Mouse (Mus musculus) lung, postnatal 0 days (tissue): ENCODE results near the gene Gpatch11. TPM values are rescaled to one million over a fixed set of nuclear protein-coding genes. Genes with fewer than 3 reads are reported as not detected.

Experiments used
- ATAC-seq: fragments of 200-750 bp; cut with Nextera tagmentation; 2 replicates; pipeline ENCODE4 v1.8.0; 2017; ENCODE audit warnings: moderate library complexity
- DNase-seq: peaks from one replicate; pipeline ENCODE4 v3.0.0-alpha.2; 2016; ENCODE audit warnings: low spot score
- H3K27ac ChIP-seq: fragments of 300-500 bp; sonication (generic); 2 replicates; pipeline ENCODE4 v1.5.1; 2014; ENCODE audit warnings: antibody characterized with exemption, mild to moderate bottlenecking, low read length, mixed read lengths
- H3K27me3 ChIP-seq: fragments of 300-500 bp; sonication (generic); replicated peaks from 2 replicates; pipeline ENCODE4 v1.6.1; 2014; ENCODE audit warnings: low read length, mixed read lengths; ENCODE audit not compliant: insufficient read depth
- H3K36me3 ChIP-seq: fragments of 300-500 bp; sonication (generic); 2 replicates; pipeline ENCODE4 v1.6.1; 2014; ENCODE audit warnings: low read length, mixed read lengths; ENCODE audit not compliant: insufficient read depth
- H3K4me1 ChIP-seq: fragments of 300-500 bp; sonication (generic); 2 replicates; pipeline ENCODE4 v1.6.1; 2014; ENCODE audit warnings: antibody characterized with exemption, low read depth, low read length, mixed read lengths; ENCODE audit not compliant: insufficient read depth
- H3K4me2 ChIP-seq: fragments of 300-500 bp; sonication (generic); replicated peaks from 2 replicates; pipeline ENCODE4 v1.6.1; 2014; ENCODE audit warnings: low read depth, mild to moderate bottlenecking, low read length, moderate library complexity, mixed read lengths
- H3K4me3 ChIP-seq: fragments of 300-500 bp; sonication (generic); 2 replicates; pipeline ENCODE4 v1.5.1; 2014; ENCODE audit warnings: low read depth, low read length
- H3K9ac ChIP-seq: fragments of 300-500 bp; sonication (generic); replicated peaks from 2 replicates; pipeline ENCODE4 v1.6.1; 2014; ENCODE audit warnings: low read depth, mild to moderate bottlenecking
- H3K9me3 ChIP-seq: fragments of 300-500 bp; sonication (generic); 2 replicates; pipeline ENCODE4 v1.6.1; 2016; ENCODE audit warnings: low read length, mixed read lengths
- CTCF ChIP-seq: IDR thresholded peaks from 2 replicates; pipeline ENCODE4 v1.5.1; 2016; ENCODE audit warnings: antibody characterized with exemption, mild to moderate bottlenecking
- EP300 ChIP-seq: IDR thresholded peaks from 2 replicates; pipeline ENCODE4 v1.6.1; 2016; ENCODE audit warnings: antibody characterized with exemption, mild to moderate bottlenecking, control low read depth
- WGBS: fragments of 180-500 bp; shearing (Covaris S2); extraction: QIAGEN DNeasy Blood & Tissue Kit; methylation state at CpG from one replicate; pipeline ENCODE4 v1.1.7; 2014; 5-methylcytosine and 5-hydroxymethylcytosine counted together
- polyA plus RNA-seq: library from polyadenylated mRNA; unstranded; fragments of >200 nt; fragmentation: Nextera tagmentation; extraction: Ambion mirVana; gene quantifications from 2 replicates; pipeline ENCODE4 v1.2.1, GENCODE M21; 2015

Gpatch11 gene
- polyA plus RNA-seq, 1 experiment from 2014 or later, result 35.7 TPM

DNA sequence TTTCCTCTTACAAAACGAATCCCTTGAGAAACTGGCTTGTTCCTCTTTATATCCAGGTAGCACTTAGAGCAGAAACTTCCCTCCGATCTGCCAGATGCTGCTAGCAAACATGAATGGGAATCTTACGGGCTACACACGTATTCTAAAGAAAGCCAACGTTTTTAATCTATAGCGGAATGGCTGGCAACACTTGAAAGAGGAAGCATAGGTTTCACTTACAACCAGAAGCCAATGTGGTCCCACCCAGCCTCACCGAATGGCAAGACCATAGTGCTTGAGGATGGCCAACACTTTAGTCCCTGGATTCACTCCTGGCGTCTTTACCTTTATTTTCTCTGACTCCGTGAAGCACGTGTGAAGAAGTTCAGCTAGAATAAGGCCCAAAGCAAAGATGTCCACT, 20.9 kb downstream of the Gpatch11 start:
- DNase-seq (no peak), ATAC-seq (no peak)
- no peak overlapping the region for H3K27ac ChIP-seq
- H3K9ac ChIP-seq, result no peak overlapping the region
- TF ChIP-seq EP300 (no peak), CTCF (no peak)
- no peaks in the 10 kb centered on the region for H3K4me1 ChIP-seq
- WGBS, result 86% methylated on average over 10 of the region's 10 CpGs
- H3K9me3 ChIP-seq, result no peaks in the 10 kb centered on the region
- H3K27me3 ChIP-seq, result no peaks in the 10 kb centered on the region
- peaks cover 8% of the 10 kb centered on the region; the same call in 1 of the 2 replicates for H3K36me3 ChIP-seq
- no peak overlapping the region for H3K4me3 ChIP-seq
- no peak overlapping the region for H3K4me2 ChIP-seq

GRCm38 (mm10) chr17:78873886-78874285, 38.5 kb downstream of the Gpatch11 start:
- H3K4me2 ChIP-seq, result no peak overlapping the region
- no peak for TF ChIP-seq CTCF
- no peak for TF ChIP-seq EP300
- H3K36me3 ChIP-seq, result peaks cover 12% of the 10 kb centered on the region; the same call in 1 of the 2 replicates
- no peak overlapping the region for H3K9ac ChIP-seq
- WGBS, result 90% methylated on average over 6 of the region's 6 CpGs
- H3K27me3 ChIP-seq, result no peaks in the 10 kb centered on the region
- DNase-seq (no peak), ATAC-seq (no peak)
- H3K4me3 ChIP-seq, result no peak overlapping the region
- H3K9me3 ChIP-seq, result no peaks in the 10 kb centered on the region
- no peaks in the 10 kb centered on the region for H3K4me1 ChIP-seq
- no peak overlapping the region for H3K27ac ChIP-seq

- Histone ChIP-seq H3K27me3 (no peaks in the 10 kb centered on the region), H3K36me3 (no peaks in the 10 kb centered on the region; the same call in 1 of the 2 replicates), H3K4me1 (peaks cover 8% of the 10 kb centered on the region; the same call in 1 of the 2 replicates), H3K27ac (peak overlapping the region; percentile 79), H3K4me2 (peak overlapping the region; percentile 65), H3K4me3 (peak overlapping the region; percentile 63), H3K9ac (peak overlapping the region; percentile 49), H3K9me3 (no peaks in the 10 kb centered on the region)
- TF ChIP-seq EP300 (no peak), CTCF (no peak)
- WGBS, result 9% methylated on average over 5 of the region's 7 CpGs
- DNase-seq, result peak; percentile 63
- ATAC-seq, result peak; percentile 47
These were observed 46.5 kb downstream of the Gpatch11 start for GRCm38 (mm10) chr17:78881878-78882304.

DNA sequence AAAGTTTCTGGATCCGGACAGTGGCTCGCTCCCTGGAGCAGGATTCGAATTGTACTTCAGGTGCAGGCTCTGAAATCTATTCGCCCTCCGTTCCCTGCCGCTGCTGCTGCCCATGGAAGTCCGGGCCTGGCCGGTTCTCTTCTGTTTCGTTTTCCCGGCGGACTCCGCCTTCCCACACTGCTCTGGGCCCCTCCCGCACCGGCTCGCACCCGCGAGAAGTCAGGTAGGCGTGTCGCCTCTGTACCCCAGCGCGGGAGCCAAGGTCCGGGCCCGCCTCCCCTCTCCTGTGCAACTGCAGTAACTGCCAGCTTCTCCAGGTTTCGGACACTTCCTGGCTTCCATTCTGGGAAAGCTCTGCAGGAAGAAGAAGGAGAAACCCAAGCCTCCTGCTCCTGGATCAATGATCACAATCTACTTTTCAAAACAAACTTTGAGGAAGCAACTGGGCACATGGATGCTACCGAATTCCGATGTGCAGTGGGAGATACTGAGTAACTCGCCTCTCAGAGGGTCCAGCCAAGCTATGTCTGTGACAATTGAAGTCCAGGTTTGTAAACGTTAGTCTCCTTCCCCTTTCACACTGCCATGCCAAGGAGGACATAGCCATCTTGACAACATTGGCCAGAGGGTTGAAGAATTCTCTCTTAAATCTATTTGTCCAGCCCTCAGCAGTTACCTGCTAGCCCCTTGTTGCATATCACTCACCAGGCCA, 47.2 kb downstream of the Gpatch11 start, which contains the start of gene Eif2ak2:
TSS of gene Eif2ak2 (minus strand) at position 173 of the 712 bp plus-strand sequence.
- WGBS, result under 1% methylated on average over 28 of the region's 28 CpGs
- Histone ChIP-seq H3K9me3 (no peaks in the 10 kb centered on the region), H3K4me3 (peak within 1 kb of the TSS; percentile 63), H3K27ac (peak within 1 kb of the TSS; percentile 79), H3K36me3 (no peaks in the 10 kb centered on the region; the same call in 1 of the 2 replicates), H3K9ac (peak within 1 kb of the TSS; percentile 49), H3K27me3 (no peaks in the 10 kb centered on the region), H3K4me1 (peaks cover 8% of the 10 kb centered on the region; the same call in 1 of the 2 replicates), H3K4me2 (peak within 1 kb of the TSS; percentile 65)
- peak; percentile 99 for ATAC-seq
- no peak for TF ChIP-seq EP300
- no peak for TF ChIP-seq CTCF
- peak; percentile 96 for DNase-seq

GRCm38 (mm10) chr17:78883291-78883690, 47.9 kb downstream of the Gpatch11 start:
- Histone ChIP-seq H3K36me3 (no peaks in the 10 kb centered on the region; the same call in 1 of the 2 replicates), H3K9ac (no peak overlapping the region), H3K4me1 (peaks cover 8% of the 10 kb centered on the region; the same call in 1 of the 2 replicates), H3K27ac (no peak overlapping the region), H3K9me3 (no peaks in the 10 kb centered on the region), H3K27me3 (no peaks in the 10 kb centered on the region), H3K4me2 (no peak overlapping the region), H3K4me3 (no peak overlapping the region)
- DNase-seq (no peak), ATAC-seq (no peak)
- no peak for TF ChIP-seq EP300
- no peak for TF ChIP-seq CTCF
- 92% methylated on average over 4 of the region's 4 CpGs for WGBS

- DNase-seq (no peak), ATAC-seq (no peak)
- H3K4me2 ChIP-seq, result no peak overlapping the region
- no peaks in the 10 kb centered on the region for H3K36me3 ChIP-seq
- 72% methylated on average over 5 of the region's 5 CpGs for WGBS
- H3K27me3 ChIP-seq, result no peaks in the 10 kb centered on the region
- no peak overlapping the region for H3K27ac ChIP-seq
- no peak overlapping the region for H3K4me3 ChIP-seq
- no peak overlapping the region for H3K9ac ChIP-seq
- peaks cover 8% of the 10 kb centered on the region; the same call in 1 of the 2 replicates for H3K4me1 ChIP-seq
- TF ChIP-seq CTCF, result no peak
- no peaks in the 10 kb centered on the region for H3K9me3 ChIP-seq
These were observed 50.1 kb downstream of the Gpatch11 start for GRCm38 (mm10) chr17:78885286-78886065.
